Comparison of ENCODE assay signal across 8 mouse cellular contexts in the genomic region with DNA sequence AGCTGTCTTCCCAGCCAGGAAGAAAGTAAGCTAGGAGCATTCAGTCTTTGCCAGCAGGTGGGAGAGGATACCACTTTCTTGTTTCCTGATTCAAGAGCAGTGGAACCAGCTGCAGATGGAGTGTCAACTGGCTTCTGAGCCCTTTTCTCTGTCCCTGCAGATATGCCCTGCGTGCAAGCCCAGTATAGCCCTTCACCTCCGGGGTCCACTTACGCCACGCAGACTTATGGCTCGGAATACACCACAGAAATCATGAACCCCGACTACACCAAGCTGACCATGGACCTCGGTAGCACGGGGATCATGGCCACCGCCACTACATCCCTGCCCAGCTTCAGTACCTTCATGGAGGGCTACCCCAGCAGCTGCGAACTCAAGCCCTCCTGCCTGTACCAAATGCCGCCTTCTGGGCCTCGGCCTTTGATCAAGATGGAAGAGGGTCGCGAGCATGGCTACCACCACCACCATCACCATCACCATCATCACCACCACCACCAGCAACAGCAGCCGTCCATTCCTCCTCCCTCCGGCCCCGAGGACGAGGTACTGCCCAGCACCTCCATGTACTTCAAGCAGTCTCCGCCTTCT. TPM values are rescaled to one million over a fixed set of nuclear protein-coding genes. Genes with fewer than 3 reads are reported as not detected.
DNase-seq lines count a peak whose midpoint lies in the region; ATAC-seq and TF ChIP-seq lines count a peak whose summit lies in the region.

No protein-coding gene starts in this region.

- no peak for DNase-seq in gastrocnemius, adult 2 months
- DNase-seq in gastrocnemius, postnatal 25 days: no peak
- no peak for DNase-seq in limb, embryonic 14.5 days (ENCODE audit: low spot score)
- DNase-seq in urinary bladder, postnatal 14 days (ENCODE audit: low spot score): no peak
- DNase-seq in left cerebral cortex, adult 9 months (ENCODE audit: low spot score in 2 of 2): no peak

- H3K4me3 ChIP-seq in gastrocnemius, adult 2 months: peak overlapping the region; percentile 10
- peak overlapping the region; percentile 78 for H3K4me3 ChIP-seq in megakaryocyte, embryonic 14.5 days (replicated peaks)
- peak overlapping the region; percentile 31 for H3K4me3 ChIP-seq in limb, embryonic 14.5 days (replicated peaks; ENCODE audit: low read length)
- peak overlapping the region; percentile 36 for H3K4me3 ChIP-seq in stomach, embryonic 15.5 days (replicated peaks)

- intact Hi-C loops in gastrocnemius, adult 2 months (cut with DNase I): no loop called here

- H3K27me3 ChIP-seq in megakaryocyte, embryonic 14.5 days (replicated peaks): peaks cover 86% of the 10 kb centered on the region
- H3K27me3 ChIP-seq in limb, embryonic 14.5 days (ENCODE audit: control insufficient read depth, insufficient read depth, low read length): peaks cover 92% of the 10 kb centered on the region
- H3K27me3 ChIP-seq in stomach, embryonic 15.5 days (replicated peaks): peaks cover 82% of the 10 kb centered on the region

- H3K4me2 ChIP-seq in limb, embryonic 14.5 days (replicated peaks; ENCODE audit: low read depth, low read length, severe bottlenecking): peak overlapping the region; percentile 56
- peak overlapping the region; percentile 65 for H3K4me2 ChIP-seq in stomach, embryonic 15.5 days

- no peaks in the 10 kb centered on the region for H3K36me3 ChIP-seq in megakaryocyte, embryonic 14.5 days (replicated peaks; ENCODE audit: low read length)
- H3K36me3 ChIP-seq in limb, embryonic 14.5 days (ENCODE audit: control insufficient read depth, insufficient read depth, low read length): no peaks in the 10 kb centered on the region
- no peaks in the 10 kb centered on the region for H3K36me3 ChIP-seq in stomach, embryonic 15.5 days

- no peak for ATAC-seq in megakaryocyte, adult 5-6 weeks (ENCODE audit: poor library complexity, severe bottlenecking)
- no peak for ATAC-seq in limb, embryonic 14.5 days (ENCODE audit: low FRiP score, low read depth)
- no peak; the same call in 1 of the 2 replicates for ATAC-seq in stomach, embryonic 15.5 days (ENCODE audit: insufficient read depth, low FRiP score, low read depth)

- no peak overlapping the region for H3K27ac ChIP-seq in gastrocnemius, adult 2 months
- H3K27ac ChIP-seq in limb, embryonic 14.5 days (replicated peaks; ENCODE audit: low read depth, low read length): no peak overlapping the region
- H3K27ac ChIP-seq in stomach, embryonic 15.5 days: no peak overlapping the region

- peaks cover 40% of the 10 kb centered on the region for H3K4me1 ChIP-seq in megakaryocyte, embryonic 14.5 days
- H3K4me1 ChIP-seq in limb, embryonic 14.5 days (ENCODE audit: control insufficient read depth, insufficient read depth, low read length): peaks cover 23% of the 10 kb centered on the region; the same call in 1 of the 2 replicates
- peaks cover 36% of the 10 kb centered on the region for H3K4me1 ChIP-seq in stomach, embryonic 15.5 days

- H3K9ac ChIP-seq in limb, embryonic 14.5 days (ENCODE audit: low read depth, low read length, severe bottlenecking): no peak overlapping the region
- no peak overlapping the region for H3K9ac ChIP-seq in stomach, embryonic 15.5 days

- 9% methylated on average over 19 of the region's 19 CpGs for WGBS in limb, embryonic 14.5 days
- WGBS in stomach, embryonic 15.5 days: 16% methylated on average over 19 of the region's 19 CpGs

- peaks cover 10% of the 10 kb centered on the region; the same call in 1 of the 2 replicates for H3K9me3 ChIP-seq in megakaryocyte, embryonic 14.5 days
- no peaks in the 10 kb centered on the region for H3K9me3 ChIP-seq in limb, embryonic 14.5 days (ENCODE audit: control insufficient read depth, low read length)
- H3K9me3 ChIP-seq in stomach, embryonic 15.5 days: no peaks in the 10 kb centered on the region

- TF ChIP-seq POLR2A in limb, embryonic 14.5 days (IDR thresholded peaks at IDR 0.05; ENCODE audit: borderline replicate concordance, extremely low read depth, insufficient read depth, insufficient read length): no peak

- no peak for TF ChIP-seq CTCF in gastrocnemius, adult 2 months (IDR thresholded peaks at IDR 0.05)

RNA-seq across cellular contexts. Expression of gene Nr4a3, which starts 6.2 kb away (rescaled TPM):
- 10 to 100 TPM; 14.2 to 15.0 TPM for total RNA-seq in gastrocnemius, adult 2 months (2021)
- total RNA-seq in gastrocnemius, postnatal 25 days (2021): 10 to 100 TPM in 1 of 2 experiments, 1 to 10 TPM in 1; 6.1 to 11.0 TPM
- polyA plus RNA-seq in megakaryocyte, embryonic 14.5 days (2012; ENCODE audit: insufficient read depth, low replicate concordance): 0.42 and 0.75 TPM in 2 replicates
- 1.6 and 2.4 TPM in 2 replicates for total RNA-seq in megakaryocyte, adult 5-6 weeks (2015)
- total RNA-seq in megakaryocyte, adult 5-6 weeks (2017): 0.04 and 0.73 TPM in 2 replicates
- 0.79 and 1.3 TPM in 2 replicates for polyA plus RNA-seq in limb, embryonic 14.5 days (2012; rRNA removed)
- polyA plus RNA-seq in limb, embryonic 14.5 days (2014; fragmentation: Nextera tagmentation; extraction: Ambion mirVana): 0.44 and 0.59 TPM in 2 replicates
- polyA plus RNA-seq in stomach, embryonic 15.5 days (2015; fragmentation: Nextera tagmentation; extraction: Ambion mirVana): 0.10 and 0.21 TPM in 2 replicates

Comparison
In these comparisons a context has a peak if more than half of its experiments do, and no peak if none do; other contexts are left out.
1. H3K4me3 ChIP-seq: peak in every context shown above with its lines; median percentile 78 in megakaryocyte, embryonic 14.5 days; 36 in stomach, embryonic 15.5 days; 31 in limb, embryonic 14.5 days; 10 in gastrocnemius, adult 2 months.